Mouse (Mus musculus): ENCODE measurements around the gene Gm28044. TPM values are rescaled to one million over a fixed set of nuclear protein-coding genes. Genes with fewer than 3 reads are reported as not detected.

Gene Gm28044
- total and polyA plus RNA-seq, 3 experiments, result 1.1 to 3.6 TPM; not detected in 1

- TF ChIP-seq MXI1 (IDR thresholded peaks at IDR 0.05; ENCODE audit: low read depth, low read length), result peak; percentile 72
- peak; percentile 82 for TF ChIP-seq TBP (IDR thresholded peaks at IDR 0.05; ENCODE audit: low read depth, low read length)
- TF ChIP-seq USF1 (IDR thresholded peaks at IDR 0.05; ENCODE audit: low read depth, low read length), result no peak
- TF ChIP-seq RAD21 (IDR thresholded peaks at IDR 0.05; ENCODE audit: low read depth, low read length), result no peak
- TF ChIP-seq MAZ (IDR thresholded peaks at IDR 0.05; ENCODE audit: low read depth, low read length), result no peak
- TF ChIP-seq SIN3A (IDR thresholded peaks at IDR 0.05; ENCODE audit: low read length), result peak; percentile 96
- TF ChIP-seq MYC (IDR thresholded peaks at IDR 0.05; ENCODE audit: low read depth, low read length), result peak; percentile 33; the same call in 1 of the 2 replicates
- peak in 1 of 2 experiments; percentile 70; a peak in 2 of 4 replicates for TF ChIP-seq POLR2A (IDR thresholded peaks at IDR 0.05; ENCODE audit: control insufficient read depth in 1 of 2, insufficient read depth in 1 of 2, low read depth in 1 of 2, low read length in 2 of 2, poor library complexity in 1 of 2)
- TF ChIP-seq POLR2AphosphoS5 (IDR thresholded peaks at IDR 0.05; ENCODE audit: borderline replicate concordance, low read depth, low read length), result no peak
- TF ChIP-seq CHD1 (IDR thresholded peaks at IDR 0.05; ENCODE audit: low read depth, low read length), result no peak
- TF ChIP-seq GATA1 (IDR thresholded peaks at IDR 0.05; ENCODE audit: low read depth, low read length), result no peak
- no peak for TF ChIP-seq MAFK (IDR thresholded peaks at IDR 0.05; ENCODE audit: borderline replicate concordance, low read depth, low read length)
- no peak for TF ChIP-seq NRF1 (IDR thresholded peaks at IDR 0.05; ENCODE audit: insufficient read depth, low read depth, low read length, poor library complexity, severe bottlenecking)
- TF ChIP-seq TAL1 (IDR thresholded peaks at IDR 0.05; ENCODE audit: low read length), result no peak
- TF ChIP-seq JUND (IDR thresholded peaks at IDR 0.05; ENCODE audit: low read depth, low read length), result no peak
- TF ChIP-seq NELFE (IDR thresholded peaks at IDR 0.05; ENCODE audit: low read depth, low read length), result peak; percentile 57; the same call in 1 of the 2 replicates
- TF ChIP-seq GABPA (IDR thresholded peaks at IDR 0.05; ENCODE audit: low read depth, low read length), result no peak
- TF ChIP-seq E2F4 (IDR thresholded peaks at IDR 0.05; ENCODE audit: borderline replicate concordance, low read depth, low read length), result no peak
- peak; percentile 99 for TF ChIP-seq ZKSCAN1 (IDR thresholded peaks at IDR 0.05; ENCODE audit: low read depth, low read length)
- no peak; the same call in 1 of the 2 replicates for TF ChIP-seq CHD2 (IDR thresholded peaks at IDR 0.05; ENCODE audit: low read length)
Observed at GRCm38 (mm10) chr13:67268568-67269369, 91.6 kb downstream of the Gm28044 start (continued).

Other genes with a start within 250 kb of the Gm28044 start
- gene Rslcan18, start 244.3 kb downstream of the Gm28044 start, total RNA-seq (2012; rRNA removed), result 0.19 and 0.26 TPM in 2 replicates
- under 1 TPM in 1 of 2 experiments, not detected in 1; 0.11 TPM for gene Rslcan18, start 244.3 kb downstream of the Gm28044 start, polyA plus RNA-seq (2012; ENCODE audit: insufficient read depth in 1 of 2, insufficient read length in 2 of 2, low read depth in 1 of 2, low replicate concordance in 2 of 2, missing spikeins in 1 of 2)
- 1.5 and 2.3 TPM in 2 replicates for gene Zfp759, start 238.9 kb downstream of the Gm28044 start, total RNA-seq (2012; rRNA removed)
- gene Zfp759, start 238.9 kb downstream of the Gm28044 start, polyA plus RNA-seq (2012; ENCODE audit: insufficient read depth in 1 of 2, insufficient read length in 2 of 2, low read depth in 1 of 2, low replicate concordance in 2 of 2, missing spikeins in 1 of 2), result 1 to 10 TPM in 1 of 2 experiments, not detected in 1; 1.5 TPM
- 0.12 TPM in 1 of 2 replicates, not detected in the other for gene Rsl1, start 187.4 kb downstream of the Gm28044 start, total RNA-seq (2012; rRNA removed)
- gene Rsl1, start 187.4 kb downstream of the Gm28044 start, polyA plus RNA-seq (2012; ENCODE audit: insufficient read depth in 1 of 2, insufficient read length in 2 of 2, low read depth in 1 of 2, low replicate concordance in 2 of 2, missing spikeins in 1 of 2), result not detected
- gene Zfp455, start 166.0 kb downstream of the Gm28044 start, total RNA-seq (2012; rRNA removed), result 0.29 and 0.46 TPM in 2 replicates
- gene Zfp455, start 166.0 kb downstream of the Gm28044 start, polyA plus RNA-seq (2012; ENCODE audit: insufficient read depth in 1 of 2, insufficient read length in 2 of 2, low read depth in 1 of 2, low replicate concordance in 2 of 2, missing spikeins in 1 of 2), result under 1 TPM in 1 of 2 experiments, not detected in 1; 0.38 TPM
- gene Zfp458, start 82.1 kb downstream of the Gm28044 start, total RNA-seq (2012; rRNA removed), result 1.4 and 1.6 TPM in 2 replicates
- 1 to 10 TPM in 1 of 2 experiments, not detected in 1; 1.3 TPM for gene Zfp458, start 82.1 kb downstream of the Gm28044 start, polyA plus RNA-seq (2012; ENCODE audit: insufficient read depth in 1 of 2, insufficient read length in 2 of 2, low read depth in 1 of 2, low replicate concordance in 2 of 2, missing spikeins in 1 of 2)
- gene Zfp457, start 54.1 kb downstream of the Gm28044 start, total RNA-seq (2012; rRNA removed), result 1.1 and 1.7 TPM in 2 replicates
- gene Zfp457, start 54.1 kb downstream of the Gm28044 start, polyA plus RNA-seq (2012; ENCODE audit: insufficient read depth in 1 of 2, insufficient read length in 2 of 2, low read depth in 1 of 2, low replicate concordance in 2 of 2, missing spikeins in 1 of 2), result 1 to 10 TPM in 1 of 2 experiments, not detected in 1; 1.4 TPM
- gene Zfp595, start 28.0 kb downstream of the Gm28044 start, total RNA-seq (2012; rRNA removed), result 3.2 and 3.9 TPM in 2 replicates
- 1 to 10 TPM in 1 of 2 experiments, not detected in 1; 2.6 TPM for gene Zfp595, start 28.0 kb downstream of the Gm28044 start, polyA plus RNA-seq (2012; ENCODE audit: insufficient read depth in 1 of 2, insufficient read length in 2 of 2, low read depth in 1 of 2, low replicate concordance in 2 of 2, missing spikeins in 1 of 2)
- 0.75 and 0.81 TPM in 2 replicates for gene Zfp953, start 69 bp upstream of the Gm28044 start, total RNA-seq (2012; rRNA removed)
- under 1 TPM in 1 of 2 experiments, not detected in 1; 0.84 TPM for gene Zfp953, start 69 bp upstream of the Gm28044 start, polyA plus RNA-seq (2012; ENCODE audit: insufficient read depth in 1 of 2, insufficient read length in 2 of 2, low read depth in 1 of 2, low replicate concordance in 2 of 2, missing spikeins in 1 of 2)
- gene Gm28041, start 15.2 kb upstream of the Gm28044 start, total RNA-seq (2012; rRNA removed), result 0.23 and 0.65 TPM in 2 replicates
- gene Gm28041, start 15.2 kb upstream of the Gm28044 start, polyA plus RNA-seq (2012; ENCODE audit: insufficient read depth in 1 of 2, insufficient read length in 2 of 2, low read depth in 1 of 2, low replicate concordance in 2 of 2, missing spikeins in 1 of 2), result under 1 TPM in 1 of 2 experiments, not detected in 1; 0.18 TPM
- 0.26 and 0.35 TPM in 2 replicates for gene Zfp456, start 15.3 kb upstream of the Gm28044 start, total RNA-seq (2012; rRNA removed)
- gene Zfp456, start 15.3 kb upstream of the Gm28044 start, polyA plus RNA-seq (2012; ENCODE audit: insufficient read depth in 1 of 2, insufficient read length in 2 of 2, low read depth in 1 of 2, low replicate concordance in 2 of 2, missing spikeins in 1 of 2), result under 1 TPM in 1 of 2 experiments, not detected in 1; 0.43 TPM
- 1.0 and 1.1 TPM in 2 replicates for gene Zfp429, start 39.3 kb upstream of the Gm28044 start, total RNA-seq (2012; rRNA removed)
- gene Zfp429, start 39.3 kb upstream of the Gm28044 start, polyA plus RNA-seq (2012; ENCODE audit: insufficient read depth in 1 of 2, insufficient read length in 2 of 2, low read depth in 1 of 2, low replicate concordance in 2 of 2, missing spikeins in 1 of 2), result under 1 TPM in 1 of 2 experiments, not detected in 1; 0.67 TPM
- gene Zfp459, start 60.9 kb upstream of the Gm28044 start, total RNA-seq (2012; rRNA removed), result not detected in 2 replicates
- not detected for gene Zfp459, start 60.9 kb upstream of the Gm28044 start, polyA plus RNA-seq (2012; ENCODE audit: insufficient read depth in 1 of 2, insufficient read length in 2 of 2, low read depth in 1 of 2, low replicate concordance in 2 of 2, missing spikeins in 1 of 2)
- 4.8 and 6.1 TPM in 2 replicates for gene Zfp874a, start 91.1 kb upstream of the Gm28044 start, total RNA-seq (2012; rRNA removed)
- 1 to 10 TPM in 1 of 2 experiments, not detected in 1; 4.1 TPM for gene Zfp874a, start 91.1 kb upstream of the Gm28044 start, polyA plus RNA-seq (2012; ENCODE audit: insufficient read depth in 1 of 2, insufficient read length in 2 of 2, low read depth in 1 of 2, low replicate concordance in 2 of 2, missing spikeins in 1 of 2)
- 4.4 and 4.9 TPM in 2 replicates for gene Zfp874b, start 123.7 kb upstream of the Gm28044 start, total RNA-seq (2012; rRNA removed)
- 1 to 10 TPM in 1 of 2 experiments, not detected in 1; 3.5 TPM for gene Zfp874b, start 123.7 kb upstream of the Gm28044 start, polyA plus RNA-seq (2012; ENCODE audit: insufficient read depth in 1 of 2, insufficient read length in 2 of 2, low read depth in 1 of 2, low replicate concordance in 2 of 2, missing spikeins in 1 of 2)
- 3.5 and 4.8 TPM in 2 replicates for gene Zfp58, start 140.0 kb upstream of the Gm28044 start, total RNA-seq (2012; rRNA removed)
- 1 to 10 TPM in 1 of 2 experiments, not detected in 1; 3.2 TPM for gene Zfp58, start 140.0 kb upstream of the Gm28044 start, polyA plus RNA-seq (2012; ENCODE audit: insufficient read depth in 1 of 2, insufficient read length in 2 of 2, low read depth in 1 of 2, low replicate concordance in 2 of 2, missing spikeins in 1 of 2)
- not detected in 2 replicates for gene Gm26965, start 165.6 kb upstream of the Gm28044 start, total RNA-seq (2012; rRNA removed)
- not detected for gene Gm26965, start 165.6 kb upstream of the Gm28044 start, polyA plus RNA-seq (2012; ENCODE audit: insufficient read depth in 1 of 2, insufficient read length in 2 of 2, low read depth in 1 of 2, low replicate concordance in 2 of 2, missing spikeins in 1 of 2)
- gene Zfp87, start 165.6 kb upstream of the Gm28044 start, total RNA-seq (2012; rRNA removed), result 17.8 and 28.4 TPM in 2 replicates
- gene Zfp87, start 165.6 kb upstream of the Gm28044 start, polyA plus RNA-seq (2012; ENCODE audit: insufficient read depth in 1 of 2, insufficient read length in 2 of 2, low read depth in 1 of 2, low replicate concordance in 2 of 2, missing spikeins in 1 of 2), result 10 to 100 TPM in 1 of 2 experiments, not detected in 1; 11.7 TPM
- gene Zfp748, start 193.3 kb upstream of the Gm28044 start, total RNA-seq (2012; rRNA removed), result 4.3 and 4.9 TPM in 2 replicates
- 1 to 10 TPM in 1 of 2 experiments, not detected in 1; 4.0 TPM for gene Zfp748, start 193.3 kb upstream of the Gm28044 start, polyA plus RNA-seq (2012; ENCODE audit: insufficient read depth in 1 of 2, insufficient read length in 2 of 2, low read depth in 1 of 2, low replicate concordance in 2 of 2, missing spikeins in 1 of 2)
- gene Zfp729b, start 249.2 kb upstream of the Gm28044 start, total RNA-seq (2012; rRNA removed), result 6.0 and 7.0 TPM in 2 replicates
- 1 to 10 TPM in 1 of 2 experiments, not detected in 1; 5.0 TPM for gene Zfp729b, start 249.2 kb upstream of the Gm28044 start, polyA plus RNA-seq (2012; ENCODE audit: insufficient read depth in 1 of 2, insufficient read length in 2 of 2, low read depth in 1 of 2, low replicate concordance in 2 of 2, missing spikeins in 1 of 2)

Data from MEL (cell line).